27 mouse cellular contexts compared by ENCODE assay signal in genomic region chr8:95539487-95539886, GRCm38 (mm10). TPM values are rescaled to one million over a fixed set of nuclear protein-coding genes. Genes with fewer than 3 reads are reported as not detected.
DNase-seq lines count a peak whose midpoint lies in the region; ATAC-seq and TF ChIP-seq lines count a peak whose summit lies in the region.
"Had no signal": no experiment of that assay in that cellular context is flagged by ENCODE, and none has a peak within 500 bp of the region (broad histone marks: within the 10 kb centered on the region; RNA-seq: fewer than 3 reads in every experiment).

No protein-coding gene starts in this region.

- peak; percentile 59 for TF ChIP-seq CTCF in intestine, postnatal 0 days (IDR thresholded peaks at IDR 0.05; ENCODE audit: low read depth)
- TF ChIP-seq CTCF in midbrain, postnatal 0 days (IDR thresholded peaks at IDR 0.05) = peak; percentile 77

- H3K27me3 ChIP-seq in forebrain, embryonic 14.5 days (replicated peaks; ENCODE audit: control insufficient read depth, insufficient read depth, low read length) = no peaks in the 10 kb centered on the region
- H3K27me3 ChIP-seq in forebrain, embryonic 13.5 days = no peaks in the 10 kb centered on the region
- H3K27me3 ChIP-seq in intestine, postnatal 0 days (replicated peaks; ENCODE audit: control insufficient read depth, insufficient read depth, low read length) = no peaks in the 10 kb centered on the region; the same call in 1 of the 2 replicates
- H3K27me3 ChIP-seq in intestine, embryonic 16.5 days (replicated peaks; ENCODE audit: control insufficient read depth, insufficient read depth, low read length) = no peaks in the 10 kb centered on the region
- no peaks in the 10 kb centered on the region for H3K27me3 ChIP-seq in midbrain, postnatal 0 days (ENCODE audit: insufficient read depth, low read length)
- H3K27me3 ChIP-seq in midbrain, embryonic 10.5 days (ENCODE audit: low read depth, poor library complexity, severe bottlenecking) = no peaks in the 10 kb centered on the region
- H3K27me3 ChIP-seq in liver, embryonic 12.5 days (replicated peaks) = peaks cover under 1% of the 10 kb centered on the region; the same call in 1 of the 2 replicates
- H3K27me3 ChIP-seq: forebrain, embryonic 12.5 days; heart, embryonic 13.5 days; hindbrain, embryonic 15.5 days; limb, embryonic 13.5 days; liver, embryonic 15.5 days; midbrain, embryonic 13.5 days had no signal

- DNase-seq in forebrain, embryonic 14.5 days (ENCODE audit: low spot score) = peak; percentile 28
- peak; percentile 34 for DNase-seq in midbrain, postnatal 0 days (ENCODE audit: low spot score)
- DNase-seq in midbrain, embryonic 10.5 days (ENCODE audit: low spot score) = no peak
- no peak for DNase-seq in neural tube, embryonic 10.5 days (ENCODE audit: extremely low spot score, low spot score)
- DNase-seq: adrenal gland, postnatal 25 days; B cell, adult 2 months; cerebellum, adult 2 months; heart, postnatal 36 days; kidney, adult 11 months; kidney, postnatal 10 days had no signal

- H3K9me3 ChIP-seq in forebrain, embryonic 14.5 days (replicated peaks; ENCODE audit: control insufficient read depth, low read length) = no peaks in the 10 kb centered on the region
- no peaks in the 10 kb centered on the region; the same call in 1 of the 2 replicates for H3K9me3 ChIP-seq in forebrain, embryonic 13.5 days (replicated peaks)
- 0 out of 2 replicates have a peak, but pooled peaks cover 4% of the 10 kb centered on the region for H3K9me3 ChIP-seq in intestine, postnatal 0 days (ENCODE audit: control insufficient read depth)
- no peaks in the 10 kb centered on the region for H3K9me3 ChIP-seq in intestine, embryonic 16.5 days (ENCODE audit: control insufficient read depth, low read length)
- no peaks in the 10 kb centered on the region for H3K9me3 ChIP-seq in midbrain, postnatal 0 days (ENCODE audit: low read length)
- H3K9me3 ChIP-seq in midbrain, embryonic 10.5 days (replicated peaks) = no peaks in the 10 kb centered on the region
- H3K9me3 ChIP-seq in liver, embryonic 12.5 days (replicated peaks) = no peaks in the 10 kb centered on the region
- H3K9me3 ChIP-seq: embryonic facial prominence, embryonic 10.5 days; forebrain, embryonic 12.5 days; hindbrain, embryonic 15.5 days; limb, embryonic 13.5 days; liver, embryonic 15.5 days; midbrain, embryonic 13.5 days had no signal

- ATAC-seq in forebrain, embryonic 14.5 days = no peak
- no peak for ATAC-seq in forebrain, embryonic 13.5 days
- no peak for ATAC-seq in intestine, postnatal 0 days
- ATAC-seq in intestine, embryonic 16.5 days = no peak
- ATAC-seq in midbrain, postnatal 0 days (ENCODE audit: low FRiP score) = no peak
- no peak for ATAC-seq in liver, embryonic 12.5 days
- ATAC-seq: midbrain, embryonic 13.5 days; Patski had no signal

- H3K27ac ChIP-seq in forebrain, embryonic 14.5 days (ENCODE audit: low read depth, low read length) = no peak overlapping the region
- no peak overlapping the region for H3K27ac ChIP-seq in forebrain, embryonic 13.5 days
- no peak overlapping the region for H3K27ac ChIP-seq in intestine, postnatal 0 days (ENCODE audit: low read depth, low read length)
- no peak overlapping the region for H3K27ac ChIP-seq in intestine, embryonic 16.5 days (ENCODE audit: low read length)
- H3K27ac ChIP-seq in midbrain, postnatal 0 days (ENCODE audit: low read depth, low read length) = no peak overlapping the region
- no peak overlapping the region for H3K27ac ChIP-seq in midbrain, embryonic 10.5 days (replicated peaks)
- no peak overlapping the region for H3K27ac ChIP-seq in liver, embryonic 12.5 days
- H3K27ac ChIP-seq: embryonic facial prominence, embryonic 10.5 days; forebrain, embryonic 12.5 days; heart, embryonic 13.5 days; hindbrain, embryonic 15.5 days; limb, embryonic 13.5 days; liver, embryonic 15.5 days; midbrain, embryonic 13.5 days had no signal

- H3K4me2 ChIP-seq in forebrain, embryonic 14.5 days (ENCODE audit: low read length) = no peak overlapping the region
- no peak overlapping the region for H3K4me2 ChIP-seq in forebrain, embryonic 13.5 days
- H3K4me2 ChIP-seq in intestine, postnatal 0 days (replicated peaks; ENCODE audit: low read depth) = no peak overlapping the region
- no peak overlapping the region for H3K4me2 ChIP-seq in intestine, embryonic 16.5 days (ENCODE audit: low read depth, low read length)
- H3K4me2 ChIP-seq in midbrain, postnatal 0 days (ENCODE audit: low read depth, low read length, poor library complexity, severe bottlenecking) = no peak overlapping the region
- H3K4me2 ChIP-seq in liver, embryonic 12.5 days = no peak overlapping the region
- H3K4me2 ChIP-seq: forebrain, embryonic 12.5 days; heart, embryonic 13.5 days; hindbrain, embryonic 15.5 days; limb, embryonic 13.5 days; liver, embryonic 15.5 days; midbrain, embryonic 13.5 days had no signal

- H3K4me1 ChIP-seq in forebrain, embryonic 14.5 days (ENCODE audit: control insufficient read depth, insufficient read depth, low read length) = no peaks in the 10 kb centered on the region
- no peaks in the 10 kb centered on the region for H3K4me1 ChIP-seq in forebrain, embryonic 13.5 days
- no peaks in the 10 kb centered on the region for H3K4me1 ChIP-seq in intestine, postnatal 0 days (replicated peaks; ENCODE audit: control insufficient read depth, insufficient read depth, low read length)
- no peaks in the 10 kb centered on the region for H3K4me1 ChIP-seq in intestine, embryonic 16.5 days (ENCODE audit: control insufficient read depth, insufficient read depth, low read length)
- H3K4me1 ChIP-seq in midbrain, postnatal 0 days (ENCODE audit: insufficient read depth, low read length) = no peaks in the 10 kb centered on the region
- H3K4me1 ChIP-seq in midbrain, embryonic 10.5 days = no peaks in the 10 kb centered on the region; the same call in 1 of the 2 replicates
- H3K4me1 ChIP-seq in liver, embryonic 12.5 days = no peaks in the 10 kb centered on the region
- H3K4me1 ChIP-seq: embryonic facial prominence, embryonic 10.5 days; forebrain, embryonic 12.5 days; hindbrain, embryonic 15.5 days; limb, embryonic 13.5 days; liver, embryonic 15.5 days; midbrain, embryonic 13.5 days had no signal

- no peak overlapping the region for H3K4me3 ChIP-seq in forebrain, embryonic 14.5 days (ENCODE audit: low read depth, low read length)
- H3K4me3 ChIP-seq in forebrain, embryonic 13.5 days = no peak overlapping the region
- H3K4me3 ChIP-seq in intestine, postnatal 0 days (ENCODE audit: low read depth, low read length) = no peak overlapping the region
- no peak overlapping the region for H3K4me3 ChIP-seq in intestine, embryonic 16.5 days (ENCODE audit: low read length)
- H3K4me3 ChIP-seq in midbrain, postnatal 0 days (ENCODE audit: low read depth, low read length) = no peak overlapping the region
- H3K4me3 ChIP-seq in midbrain, embryonic 10.5 days = no peak overlapping the region
- H3K4me3 ChIP-seq in liver, embryonic 12.5 days = no peak overlapping the region
- H3K4me3 ChIP-seq: embryonic facial prominence, embryonic 10.5 days; forebrain, embryonic 12.5 days; heart, embryonic 13.5 days; hindbrain, embryonic 15.5 days; limb, embryonic 13.5 days; liver, embryonic 15.5 days; midbrain, embryonic 13.5 days had no signal

- no peak overlapping the region for H3K9ac ChIP-seq in forebrain, embryonic 14.5 days (ENCODE audit: low read length)
- no peak overlapping the region for H3K9ac ChIP-seq in forebrain, embryonic 13.5 days
- no peak overlapping the region for H3K9ac ChIP-seq in intestine, postnatal 0 days (ENCODE audit: low read depth, low read length)
- H3K9ac ChIP-seq in intestine, embryonic 16.5 days (ENCODE audit: low read depth, low read length) = no peak overlapping the region
- no peak overlapping the region for H3K9ac ChIP-seq in midbrain, postnatal 0 days (replicated peaks; ENCODE audit: low read length, poor library complexity, severe bottlenecking)
- no peak overlapping the region for H3K9ac ChIP-seq in liver, embryonic 12.5 days
- H3K9ac ChIP-seq: forebrain, embryonic 12.5 days; heart, embryonic 13.5 days; hindbrain, embryonic 15.5 days; limb, embryonic 13.5 days; liver, embryonic 15.5 days; midbrain, embryonic 13.5 days had no signal

- no peaks in the 10 kb centered on the region for H3K36me3 ChIP-seq in forebrain, embryonic 14.5 days (ENCODE audit: control insufficient read depth, insufficient read depth, low read length)
- no peaks in the 10 kb centered on the region for H3K36me3 ChIP-seq in forebrain, embryonic 13.5 days (ENCODE audit: poor library complexity, severe bottlenecking)
- H3K36me3 ChIP-seq in intestine, postnatal 0 days (ENCODE audit: control insufficient read depth, insufficient read depth) = no peaks in the 10 kb centered on the region
- H3K36me3 ChIP-seq in intestine, embryonic 16.5 days (ENCODE audit: control insufficient read depth, insufficient read depth, low read length) = no peaks in the 10 kb centered on the region
- no peaks in the 10 kb centered on the region for H3K36me3 ChIP-seq in midbrain, postnatal 0 days (ENCODE audit: insufficient read depth, low read length)
- no peaks in the 10 kb centered on the region for H3K36me3 ChIP-seq in midbrain, embryonic 10.5 days
- no peaks in the 10 kb centered on the region for H3K36me3 ChIP-seq in liver, embryonic 12.5 days
- H3K36me3 ChIP-seq: embryonic facial prominence, embryonic 10.5 days; forebrain, embryonic 12.5 days; heart, embryonic 13.5 days; hindbrain, embryonic 15.5 days; limb, embryonic 13.5 days; liver, embryonic 15.5 days; midbrain, embryonic 13.5 days had no signal

- 83% methylated on average over 5 of the region's 5 CpGs for WGBS in forebrain, embryonic 14.5 days
- WGBS in forebrain, embryonic 13.5 days = 86% methylated on average over 5 of the region's 5 CpGs
- WGBS in intestine, postnatal 0 days = 56% methylated on average over 5 of the region's 5 CpGs
- 67% methylated on average over 5 of the region's 5 CpGs for WGBS in intestine, embryonic 16.5 days
- WGBS in midbrain, postnatal 0 days = 84% methylated on average over 5 of the region's 5 CpGs
- 83% methylated on average over 5 of the region's 5 CpGs for WGBS in midbrain, embryonic 10.5 days
- 73% methylated on average over 5 of the region's 5 CpGs for WGBS in liver, embryonic 12.5 days (ENCODE audit: insufficient replicate concordance)

RNA-seq across cellular contexts. Expression of gene Ccdc113, which starts 5.6 kb away (rescaled TPM):
- polyA plus RNA-seq in forebrain, embryonic 14.5 days (2014; fragmentation: Nextera tagmentation; extraction: Ambion mirVana) = 1.9 and 2.2 TPM in 2 replicates
- 1.2 and 1.6 TPM in 2 replicates for polyA plus RNA-seq in forebrain, embryonic 13.5 days (2015; fragmentation: Nextera tagmentation; extraction: Ambion mirVana)
- 0.14 and 0.20 TPM in 2 replicates for polyA plus RNA-seq in intestine, postnatal 0 days (2015; fragmentation: Nextera tagmentation; extraction: Ambion mirVana)
- 0.13 TPM in 1 of 2 replicates, not detected in the other for polyA plus RNA-seq in intestine, embryonic 16.5 days (2015; fragmentation: Nextera tagmentation; extraction: Ambion mirVana)
- total RNA-seq in midbrain, postnatal 0 days (2014; rRNA removed) = 3.2 and 4.0 TPM in 2 replicates
- 2.7 and 4.0 TPM in 2 replicates for polyA plus RNA-seq in midbrain, postnatal 0 days (2015; fragmentation: Nextera tagmentation; extraction: Ambion mirVana)
- polyA plus RNA-seq in midbrain, embryonic 10.5 days (2016; fragmentation: Nextera tagmentation; extraction: Ambion mirVana) = 0.09 and 0.20 TPM in 2 replicates
- polyA plus RNA-seq in liver, embryonic 12.5 days (2016; fragmentation: Nextera tagmentation; extraction: Ambion mirVana) = not detected in 2 replicates
- total RNA-seq: heart, postnatal 36 days; neutrophil, adult 5-6 weeks had no signal
- polyA plus RNA-seq: liver, embryonic 15.5 days had no signal

RNA-seq across cellular contexts. Expression of gene Prss54, which starts 36.7 kb away (rescaled TPM):
- polyA plus RNA-seq in forebrain, embryonic 14.5 days (2014; fragmentation: Nextera tagmentation; extraction: Ambion mirVana) = not detected in 2 replicates
- polyA plus RNA-seq in forebrain, embryonic 13.5 days (2015; fragmentation: Nextera tagmentation; extraction: Ambion mirVana) = not detected in 2 replicates
- not detected in 2 replicates for polyA plus RNA-seq in intestine, postnatal 0 days (2015; fragmentation: Nextera tagmentation; extraction: Ambion mirVana)
- not detected in 2 replicates for polyA plus RNA-seq in intestine, embryonic 16.5 days (2015; fragmentation: Nextera tagmentation; extraction: Ambion mirVana)
- total RNA-seq in midbrain, postnatal 0 days (2014; rRNA removed) = not detected in 2 replicates
- polyA plus RNA-seq in midbrain, postnatal 0 days (2015; fragmentation: Nextera tagmentation; extraction: Ambion mirVana) = 0.15 TPM in 1 of 2 replicates, not detected in the other
- not detected in 2 replicates for polyA plus RNA-seq in midbrain, embryonic 10.5 days (2016; fragmentation: Nextera tagmentation; extraction: Ambion mirVana)
- not detected in 2 replicates for polyA plus RNA-seq in liver, embryonic 12.5 days (2016; fragmentation: Nextera tagmentation; extraction: Ambion mirVana)
- total RNA-seq: adrenal gland, postnatal 25 days; heart, postnatal 36 days; neutrophil, adult 5-6 weeks had no signal
- polyA plus RNA-seq: cerebellum, adult 2 months; embryonic facial prominence, embryonic 10.5 days; forebrain, embryonic 12.5 days; heart, embryonic 13.5 days; hindbrain, embryonic 15.5 days; limb, embryonic 13.5 days; liver, embryonic 15.5 days; lung, embryonic 16.5 days; midbrain, embryonic 13.5 days; Patski; stomach, embryonic 16.5 days; thymus, postnatal 0 days; urinary bladder, adult 2 months had no signal

RNA-seq across cellular contexts. Expression of gene Csnk2a2, which starts 49.6 kb away (rescaled TPM):
- 14.3 and 15.5 TPM in 2 replicates for polyA plus RNA-seq in forebrain, embryonic 14.5 days (2014; fragmentation: Nextera tagmentation; extraction: Ambion mirVana)
- polyA plus RNA-seq in forebrain, embryonic 13.5 days (2015; fragmentation: Nextera tagmentation; extraction: Ambion mirVana) = 11.7 and 12.7 TPM in 2 replicates
- polyA plus RNA-seq in intestine, postnatal 0 days (2015; fragmentation: Nextera tagmentation; extraction: Ambion mirVana) = 6.7 and 7.2 TPM in 2 replicates
- 5.1 and 5.5 TPM in 2 replicates for polyA plus RNA-seq in intestine, embryonic 16.5 days (2015; fragmentation: Nextera tagmentation; extraction: Ambion mirVana)
- 19.8 and 28.1 TPM in 2 replicates for total RNA-seq in midbrain, postnatal 0 days (2014; rRNA removed)
- polyA plus RNA-seq in midbrain, postnatal 0 days (2015; fragmentation: Nextera tagmentation; extraction: Ambion mirVana) = 8.1 and 9.6 TPM in 2 replicates
- polyA plus RNA-seq in midbrain, embryonic 10.5 days (2016; fragmentation: Nextera tagmentation; extraction: Ambion mirVana) = 10.8 and 11.1 TPM in 2 replicates
- 7.2 and 7.3 TPM in 2 replicates for polyA plus RNA-seq in liver, embryonic 12.5 days (2016; fragmentation: Nextera tagmentation; extraction: Ambion mirVana)

Comparison
In these comparisons a context has a peak if more than half of its experiments do, and no peak if none do; other contexts are left out.
1. DNase-seq: peak in forebrain, embryonic 14.5 days (single experiment) and midbrain, postnatal 0 days (single experiment); none in midbrain, embryonic 10.5 days (single experiment) and neural tube, embryonic 10.5 days (single experiment).